Mouse (Mus musculus): ENCODE results near the gene Samd4b. TPM values are rescaled to one million over a fixed set of nuclear protein-coding genes. Genes with fewer than 3 reads are reported as not detected.

Samd4b gene
- polyA plus RNA-seq, 1 experiment from 2014 or later: 25.8 TPM

GRCm38 (mm10) chr7:28492310-28492709 is 105.6 kb downstream of the Samd4b start:
- H3K4me1 ChIP-seq (ENCODE audit: control insufficient read depth, insufficient read depth, low read length): no peaks in the 10 kb centered on the region
- no peak overlapping the region for H3K4me2 ChIP-seq (replicated peaks; ENCODE audit: low read depth, low read length)
- no peaks in the 10 kb centered on the region for H3K36me3 ChIP-seq (ENCODE audit: control insufficient read depth, insufficient read depth, low read length)
- no peak overlapping the region for H3K9ac ChIP-seq (replicated peaks; ENCODE audit: low read depth, low read length)
- no peaks in the 10 kb centered on the region for H3K9me3 ChIP-seq (ENCODE audit: control insufficient read depth, low read depth, low read length)
- H3K27me3 ChIP-seq (ENCODE audit: control insufficient read depth, insufficient read depth, low read length): no peaks in the 10 kb centered on the region
- no peak for ATAC-seq (ENCODE audit: insufficient number of reproducible peaks, insufficient read depth, low FRiP score, low read depth)
- H3K4me3 ChIP-seq (ENCODE audit: low read depth, low read length): no peak overlapping the region
- H3K27ac ChIP-seq (ENCODE audit: low read length): no peak overlapping the region
- 86% methylated on average over 8 of the region's 8 CpGs for WGBS

DNA sequence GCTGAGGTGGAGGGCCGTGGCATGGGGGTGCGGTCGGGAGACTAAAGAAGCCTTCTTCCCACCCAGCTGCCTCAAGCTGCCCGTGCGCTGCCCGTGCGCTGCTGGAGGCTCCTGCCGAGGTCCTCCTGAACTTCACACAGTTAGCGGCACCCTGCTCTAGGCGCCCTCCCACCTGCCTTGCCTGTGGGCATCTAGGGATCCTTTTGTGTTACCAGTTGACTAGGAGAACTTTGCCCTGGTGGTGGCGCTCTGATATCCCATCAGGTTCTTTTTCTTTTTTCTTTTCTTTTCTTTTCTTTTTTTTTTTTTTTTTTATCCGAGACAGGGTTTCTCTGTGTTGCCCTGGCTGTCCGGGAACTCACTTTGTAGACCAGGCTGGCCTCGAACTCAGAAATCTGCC is 107.0 kb downstream of the Samd4b start:
- no peaks in the 10 kb centered on the region for H3K27me3 ChIP-seq (ENCODE audit: control insufficient read depth, insufficient read depth, low read length)
- H3K9ac ChIP-seq (replicated peaks; ENCODE audit: low read depth, low read length): no peak overlapping the region
- no peak overlapping the region for H3K27ac ChIP-seq (ENCODE audit: low read length)
- no peaks in the 10 kb centered on the region for H3K4me1 ChIP-seq (ENCODE audit: control insufficient read depth, insufficient read depth, low read length)
- ATAC-seq (ENCODE audit: insufficient number of reproducible peaks, insufficient read depth, low FRiP score, low read depth): no peak
- H3K4me3 ChIP-seq (ENCODE audit: low read depth, low read length): no peak overlapping the region
- peak overlapping the region; percentile 20; the same call in 1 of the 2 replicates for H3K4me2 ChIP-seq (replicated peaks; ENCODE audit: low read depth, low read length)
- no peaks in the 10 kb centered on the region for H3K9me3 ChIP-seq (ENCODE audit: control insufficient read depth, low read depth, low read length)
- no peaks in the 10 kb centered on the region for H3K36me3 ChIP-seq (ENCODE audit: control insufficient read depth, insufficient read depth, low read length)
- 32% methylated on average over 14 of the region's 14 CpGs for WGBS

GRCm38 (mm10) chr7:28490410-28490809 is 107.5 kb downstream of the Samd4b start:
- Histone ChIP-seq H3K27ac (ENCODE audit: low read length) (no peak overlapping the region), H3K27me3 (ENCODE audit: control insufficient read depth, insufficient read depth, low read length) (no peaks in the 10 kb centered on the region), H3K4me3 (ENCODE audit: low read depth, low read length) (no peak overlapping the region), H3K9me3 (ENCODE audit: control insufficient read depth, low read depth, low read length) (no peaks in the 10 kb centered on the region), H3K36me3 (ENCODE audit: control insufficient read depth, insufficient read depth, low read length) (no peaks in the 10 kb centered on the region), H3K9ac (replicated peaks; ENCODE audit: low read depth, low read length) (no peak overlapping the region), H3K4me2 (replicated peaks; ENCODE audit: low read depth, low read length) (peak overlapping the region; percentile 20; the same call in 1 of the 2 replicates), H3K4me1 (ENCODE audit: control insufficient read depth, insufficient read depth, low read length) (no peaks in the 10 kb centered on the region)
- 3% methylated on average over 10 of the region's 10 CpGs for WGBS
- peak; percentile 72; the same call in 1 of the 2 replicates for ATAC-seq (ENCODE audit: insufficient number of reproducible peaks, insufficient read depth, low FRiP score, low read depth)

DNA sequence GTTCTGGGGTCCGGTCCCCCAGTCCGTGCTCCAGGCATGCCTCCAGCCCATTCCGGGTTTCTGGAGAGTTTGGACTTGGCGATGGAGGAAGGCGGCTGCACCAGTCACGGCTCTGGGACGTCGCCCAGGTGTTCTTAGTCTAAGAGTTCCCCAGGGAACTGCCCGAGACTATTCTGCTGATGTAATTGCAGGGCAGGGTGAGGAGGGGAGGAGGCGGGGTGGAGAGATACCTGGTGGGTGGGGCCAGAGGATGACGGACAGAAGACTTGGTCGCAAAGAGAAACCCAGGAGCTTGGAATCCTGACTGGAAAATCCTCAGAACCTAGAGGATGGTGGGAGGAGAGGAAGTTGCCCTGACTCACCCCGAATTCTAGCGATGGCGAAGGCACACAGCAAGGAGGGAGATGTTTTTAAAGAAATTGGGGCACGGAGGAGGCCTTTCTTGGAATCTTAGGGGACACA is 109.9 kb downstream of the Samd4b start:
- Histone ChIP-seq H3K4me1 (ENCODE audit: control insufficient read depth, insufficient read depth, low read length) (no peaks in the 10 kb centered on the region), H3K4me3 (ENCODE audit: low read depth, low read length) (peak overlapping the region; percentile 17; the same call in 1 of the 2 replicates), H3K27me3 (ENCODE audit: control insufficient read depth, insufficient read depth, low read length) (no peaks in the 10 kb centered on the region), H3K4me2 (replicated peaks; ENCODE audit: low read depth, low read length) (peak overlapping the region; percentile 43), H3K9me3 (ENCODE audit: control insufficient read depth, low read depth, low read length) (no peaks in the 10 kb centered on the region), H3K36me3 (ENCODE audit: control insufficient read depth, insufficient read depth, low read length) (no peaks in the 10 kb centered on the region), H3K9ac (replicated peaks; ENCODE audit: low read depth, low read length) (no peak overlapping the region), H3K27ac (ENCODE audit: low read length) (peak overlapping the region; percentile 55; the same call in 1 of the 2 replicates)
- peak; percentile 73 for ATAC-seq (ENCODE audit: insufficient number of reproducible peaks, insufficient read depth, low FRiP score, low read depth)
- 2% methylated on average over 16 of the region's 16 CpGs for WGBS

DNA sequence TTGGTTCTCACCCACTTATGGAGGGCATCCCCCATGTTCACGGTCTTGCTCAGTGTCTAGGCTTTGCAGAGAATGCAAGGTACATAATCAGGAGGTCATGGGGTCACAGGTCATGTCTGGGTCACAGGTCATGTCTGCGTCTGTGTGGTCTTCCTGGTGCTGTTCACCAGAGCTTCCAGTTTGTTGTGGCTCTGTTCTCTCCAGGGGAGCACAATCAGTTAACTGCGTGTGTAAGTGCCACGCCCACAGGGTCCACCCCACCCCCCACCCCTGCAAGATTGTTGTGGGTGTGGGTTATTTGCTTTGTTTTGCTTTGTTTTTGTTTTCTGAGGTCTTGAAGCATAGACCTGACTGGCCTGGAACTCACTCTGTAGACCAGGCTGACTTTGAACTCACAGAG is 113.8 kb downstream of the Samd4b start:
- H3K27me3 ChIP-seq (ENCODE audit: control insufficient read depth, insufficient read depth, low read length): no peaks in the 10 kb centered on the region
- 28% methylated on average over 4 of the region's 4 CpGs for WGBS
- ATAC-seq (ENCODE audit: insufficient number of reproducible peaks, insufficient read depth, low FRiP score, low read depth): no peak
- no peak overlapping the region for H3K4me3 ChIP-seq (ENCODE audit: low read depth, low read length)
- H3K9ac ChIP-seq (replicated peaks; ENCODE audit: low read depth, low read length): no peak overlapping the region
- H3K9me3 ChIP-seq (ENCODE audit: control insufficient read depth, low read depth, low read length): no peaks in the 10 kb centered on the region
- H3K4me2 ChIP-seq (replicated peaks; ENCODE audit: low read depth, low read length): no peak overlapping the region
- no peaks in the 10 kb centered on the region for H3K36me3 ChIP-seq (ENCODE audit: control insufficient read depth, insufficient read depth, low read length)
- no peaks in the 10 kb centered on the region for H3K4me1 ChIP-seq (ENCODE audit: control insufficient read depth, insufficient read depth, low read length)
- H3K27ac ChIP-seq (ENCODE audit: low read length): no peak overlapping the region

DNA sequence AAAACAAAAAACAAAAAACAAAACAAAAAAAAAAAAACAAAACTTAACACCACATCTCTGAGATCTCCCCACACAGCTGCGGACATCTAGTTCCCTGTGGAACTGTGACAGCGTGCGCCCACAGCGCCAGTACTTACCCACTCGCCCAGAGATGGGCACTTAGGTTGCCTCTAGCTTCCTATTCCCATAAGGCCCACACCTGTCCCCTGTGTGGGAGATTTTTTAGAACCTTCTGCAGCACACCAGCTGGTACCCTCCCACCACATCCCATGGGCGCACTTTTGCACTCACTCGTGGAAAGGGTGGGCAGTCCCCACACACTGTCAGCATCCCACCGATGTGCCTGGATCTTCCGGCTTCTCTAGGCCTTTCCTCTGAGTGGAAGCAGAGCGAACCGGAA is 115.1 kb downstream of the Samd4b start:
- Histone ChIP-seq H3K9ac (replicated peaks; ENCODE audit: low read depth, low read length) (no peak overlapping the region), H3K4me3 (ENCODE audit: low read depth, low read length) (no peak overlapping the region), H3K4me1 (ENCODE audit: control insufficient read depth, insufficient read depth, low read length) (no peaks in the 10 kb centered on the region), H3K27me3 (ENCODE audit: control insufficient read depth, insufficient read depth, low read length) (no peaks in the 10 kb centered on the region), H3K4me2 (replicated peaks; ENCODE audit: low read depth, low read length) (no peak overlapping the region), H3K27ac (ENCODE audit: low read length) (no peak overlapping the region), H3K9me3 (ENCODE audit: control insufficient read depth, low read depth, low read length) (no peaks in the 10 kb centered on the region), H3K36me3 (ENCODE audit: control insufficient read depth, insufficient read depth, low read length) (no peaks in the 10 kb centered on the region)
- WGBS: 79% methylated on average over 11 of the region's 11 CpGs
- ATAC-seq (ENCODE audit: insufficient number of reproducible peaks, insufficient read depth, low FRiP score, low read depth): no peak

- Histone ChIP-seq H3K4me2 (replicated peaks; ENCODE audit: low read depth, low read length) (no peak overlapping the region), H3K27me3 (ENCODE audit: control insufficient read depth, insufficient read depth, low read length) (no peaks in the 10 kb centered on the region), H3K27ac (ENCODE audit: low read length) (no peak overlapping the region), H3K9me3 (ENCODE audit: control insufficient read depth, low read depth, low read length) (no peaks in the 10 kb centered on the region), H3K9ac (replicated peaks; ENCODE audit: low read depth, low read length) (no peak overlapping the region), H3K36me3 (ENCODE audit: control insufficient read depth, insufficient read depth, low read length) (no peaks in the 10 kb centered on the region), H3K4me3 (ENCODE audit: low read depth, low read length) (no peak overlapping the region), H3K4me1 (ENCODE audit: control insufficient read depth, insufficient read depth, low read length) (no peaks in the 10 kb centered on the region)
- WGBS: 8% methylated on average over 8 of the region's 8 CpGs
- ATAC-seq (ENCODE audit: insufficient number of reproducible peaks, insufficient read depth, low FRiP score, low read depth): peak; percentile 63
Observed at GRCm38 (mm10) chr7:28478854-28479253, 119.1 kb downstream of the Samd4b start.

DNA sequence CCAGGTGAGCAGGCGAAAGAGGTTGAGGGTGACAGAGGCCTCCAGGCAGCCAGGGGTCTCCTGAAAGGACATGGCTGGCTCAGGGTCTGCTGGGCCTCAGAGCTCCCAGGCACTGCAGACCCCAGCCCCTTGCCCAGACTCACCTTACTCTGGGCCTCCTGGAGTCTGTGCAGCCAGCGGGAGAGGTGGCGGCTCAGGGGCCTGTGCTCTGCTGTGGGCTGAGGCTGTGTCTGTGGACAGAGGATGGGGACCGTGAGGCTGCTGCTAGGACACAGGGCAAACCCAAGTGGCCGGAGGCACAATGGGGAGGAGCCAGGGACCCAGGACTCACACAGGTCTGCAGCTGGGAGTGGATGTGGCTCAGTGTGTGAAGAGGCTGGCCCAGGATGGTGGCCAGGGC is 120.6 kb downstream of the Samd4b start:
- H3K9ac ChIP-seq (replicated peaks; ENCODE audit: low read depth, low read length): no peak overlapping the region
- H3K4me2 ChIP-seq (replicated peaks; ENCODE audit: low read depth, low read length): no peak overlapping the region
- no peaks in the 10 kb centered on the region for H3K9me3 ChIP-seq (ENCODE audit: control insufficient read depth, low read depth, low read length)
- ATAC-seq (ENCODE audit: insufficient number of reproducible peaks, insufficient read depth, low FRiP score, low read depth): 0 out of 2 replicates have a peak, but pooled peaks have one; percentile 42
- H3K27me3 ChIP-seq (ENCODE audit: control insufficient read depth, insufficient read depth, low read length): no peaks in the 10 kb centered on the region
- H3K4me1 ChIP-seq (ENCODE audit: control insufficient read depth, insufficient read depth, low read length): no peaks in the 10 kb centered on the region
- no peak overlapping the region for H3K4me3 ChIP-seq (ENCODE audit: low read depth, low read length)
- H3K36me3 ChIP-seq (ENCODE audit: control insufficient read depth, insufficient read depth, low read length): no peaks in the 10 kb centered on the region
- 83% methylated on average over 5 of the region's 5 CpGs for WGBS
- no peak overlapping the region for H3K27ac ChIP-seq (ENCODE audit: low read length)

GRCm38 (mm10) chr7:28476191-28476590 is 121.8 kb downstream of the Samd4b start:
- H3K27me3 ChIP-seq (ENCODE audit: control insufficient read depth, insufficient read depth, low read length): no peaks in the 10 kb centered on the region

More at GRCm38 (mm10) chr7:28476191-28476590, 121.8 kb downstream of the Samd4b start:
- Histone ChIP-seq H3K9ac (replicated peaks; ENCODE audit: low read depth, low read length) (no peak overlapping the region), H3K4me1 (ENCODE audit: control insufficient read depth, insufficient read depth, low read length) (no peaks in the 10 kb centered on the region), H3K9me3 (ENCODE audit: control insufficient read depth, low read depth, low read length) (no peaks in the 10 kb centered on the region), H3K27ac (ENCODE audit: low read length) (no peak overlapping the region), H3K4me2 (replicated peaks; ENCODE audit: low read depth, low read length) (no peak overlapping the region), H3K36me3 (ENCODE audit: control insufficient read depth, insufficient read depth, low read length) (no peaks in the 10 kb centered on the region), H3K4me3 (ENCODE audit: low read depth, low read length) (no peak overlapping the region)
- 84% methylated on average over 6 of the region's 6 CpGs for WGBS
- no peak for ATAC-seq (ENCODE audit: insufficient number of reproducible peaks, insufficient read depth, low FRiP score, low read depth)

Data from stomach, embryonic 14.5 days (tissue).